Mouse (Mus musculus) neutrophil, adult 65 days (primary cell): Measurements from ENCODE around the gene Zmynd12. TPM values are rescaled to one million over a fixed set of nuclear protein-coding genes. Genes with fewer than 3 reads are reported as not detected.

ENCODE experiments used
- total RNA-seq: library from RNA; stranded (reverse); gene quantifications from 2 replicates; pipeline ENCODE4 v1.2.4, GENCODE M21; 2023

The Zmynd12 gene
- not detected in 2 replicates for total RNA-seq

DNA sequence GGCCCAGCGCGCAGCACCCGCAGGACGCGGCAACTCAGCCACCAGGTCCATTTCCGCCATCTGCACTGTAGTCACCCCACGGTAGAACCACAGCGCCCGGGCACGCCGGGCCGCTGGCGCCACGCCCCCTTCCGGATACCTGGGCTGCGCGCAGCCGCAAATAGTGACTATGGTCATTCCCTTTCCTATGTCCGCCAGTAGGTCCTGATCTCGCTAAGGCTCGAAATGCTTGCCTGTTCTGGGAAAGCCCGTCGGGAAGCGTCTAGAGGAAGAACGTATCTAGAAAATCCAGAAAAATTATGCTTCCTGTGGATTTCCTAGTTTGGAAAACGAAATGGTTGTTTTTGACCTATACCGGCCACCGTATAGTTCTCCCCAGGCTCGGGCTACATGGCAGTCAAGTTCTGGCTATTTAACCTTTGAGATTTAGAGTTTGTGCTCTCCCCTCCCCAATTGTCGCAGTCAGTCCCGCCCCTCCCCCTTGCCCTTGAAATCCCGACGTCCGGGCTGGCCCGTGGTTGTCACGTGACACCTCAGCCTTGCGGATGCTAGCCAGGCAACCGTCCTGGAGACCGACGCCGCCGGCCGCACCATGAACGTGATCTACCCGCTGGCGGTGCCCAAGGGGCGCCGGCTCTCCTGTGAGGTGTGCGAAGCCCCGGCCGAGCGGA, at the start of gene Zmynd12, which contains the start of gene Ppcs:
Gene Zmynd12, plus strand, starts transcription at position 521 of the 671 bp plus-strand sequence.
Gene Ppcs, minus strand, starts transcription at position 127 of the 671 bp plus-strand sequence.

GRCm38 (mm10) chr4:119415072-119415753, 7.4 kb upstream of the Zmynd12 start, which contains the start of gene Ccdc30:
Ccdc30 (minus strand) TSS chr4:119415521.

DNA sequence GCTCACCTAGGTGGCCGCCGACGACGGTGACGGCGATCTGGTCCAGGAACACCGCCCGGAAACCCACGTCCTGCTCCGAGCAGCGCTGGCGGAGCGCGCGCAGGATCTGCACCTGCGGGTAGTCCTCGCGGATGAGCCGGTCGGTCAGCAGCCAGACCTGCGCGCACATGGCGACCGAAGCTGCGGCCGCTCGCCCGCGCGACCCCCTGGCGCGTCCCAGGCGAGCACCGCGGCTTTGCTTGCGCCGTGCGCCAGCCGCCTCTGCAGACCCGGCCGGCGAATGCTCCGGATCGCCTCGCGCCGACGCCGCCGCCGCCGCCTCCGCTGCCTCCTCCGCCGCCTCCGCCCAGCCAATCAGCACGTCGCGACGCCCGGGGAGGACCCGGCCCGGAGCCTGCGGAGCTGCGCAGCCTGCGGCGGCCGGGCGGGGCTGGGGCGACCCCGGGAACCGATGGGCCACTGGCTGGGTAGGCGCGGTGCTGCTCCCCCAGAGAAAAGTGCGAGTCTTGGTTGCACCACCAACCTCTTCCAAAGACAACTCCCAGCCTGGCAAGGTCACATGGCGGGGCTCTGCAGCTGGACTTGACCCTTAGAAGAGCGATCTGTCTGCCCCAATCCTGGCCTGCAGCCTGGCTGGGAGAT, 69.8 kb downstream of the Zmynd12 start, which contains the start of gene Rimkla:
Gene Rimkla, minus strand, starts transcription at position 338 of the 642 bp plus-strand sequence.

Other genes starting within 250 kb of the Zmynd12 start
- 3.4 and 5.6 TPM in 2 replicates for gene Zfp691, start 248.6 kb upstream of the Zmynd12 start, total RNA-seq
- gene Ermap, start 232.8 kb upstream of the Zmynd12 start, total RNA-seq, result 3.8 and 7.3 TPM in 2 replicates
- 5.2 and 7.2 TPM in 2 replicates for gene Svbp, start 227.5 kb upstream of the Zmynd12 start, total RNA-seq
- not detected in 2 replicates for gene Tmem269, start 204.6 kb upstream of the Zmynd12 start, total RNA-seq
- gene AU022252, start 190.1 kb upstream of the Zmynd12 start, total RNA-seq, result 2.3 and 4.0 TPM in 2 replicates
- gene P3h1, start 189.9 kb upstream of the Zmynd12 start, total RNA-seq, result 1.5 and 4.1 TPM in 2 replicates
- not detected in 2 replicates for gene Cldn19, start 167.4 kb upstream of the Zmynd12 start, total RNA-seq
- gene Ybx1, start 128.2 kb upstream of the Zmynd12 start, total RNA-seq, result 294 and 313 TPM in 2 replicates
- gene Ppih, start 102.3 kb upstream of the Zmynd12 start, total RNA-seq, result 14.5 and 19.0 TPM in 2 replicates
- not detected in 2 replicates for gene Ccdc30, start 7.3 kb upstream of the Zmynd12 start, total RNA-seq
- 0.51 and 1.3 TPM in 2 replicates for gene Ppcs, start 394 bp upstream of the Zmynd12 start, total RNA-seq
- gene Rimkla, start 69.8 kb downstream of the Zmynd12 start, total RNA-seq, result not detected in 2 replicates
- gene Foxj3, start 114.2 kb downstream of the Zmynd12 start, total RNA-seq, result 36.0 and 50.3 TPM in 2 replicates
- 1.7 and 1.9 TPM in 2 replicates for gene Frg2f1, start 116.7 kb downstream of the Zmynd12 start, total RNA-seq
- not detected in 2 replicates for gene Guca2a, start 214.9 kb downstream of the Zmynd12 start, total RNA-seq
- not detected in 2 replicates for gene Guca2b, start 236.1 kb downstream of the Zmynd12 start, total RNA-seq